11 mouse cellular contexts compared by ENCODE assay signal in the genomic region with DNA sequence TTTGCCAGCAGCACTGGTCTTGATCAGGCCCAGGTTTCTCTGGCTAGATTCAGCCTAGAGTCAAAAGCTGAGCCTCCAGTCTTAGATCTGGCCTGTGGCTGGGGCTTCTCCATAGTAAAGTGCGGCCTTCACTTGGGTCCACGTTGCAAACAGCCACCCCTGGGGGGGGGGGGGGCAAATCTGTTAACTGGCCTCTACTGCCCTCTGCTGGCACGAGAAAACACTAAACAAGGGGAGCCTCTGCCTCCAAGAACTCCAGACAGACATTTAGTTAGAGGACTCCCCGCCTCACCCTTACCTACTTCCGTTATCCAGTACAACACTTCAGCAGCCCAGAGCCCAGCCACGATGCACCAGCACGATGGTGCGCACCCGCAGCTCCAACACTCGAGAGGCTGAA. TPM values are rescaled to one million over a fixed set of nuclear protein-coding genes. Genes with fewer than 3 reads are reported as not detected.
DNase-seq lines count a peak whose midpoint lies in the region; ATAC-seq and TF ChIP-seq lines count a peak whose summit lies in the region.
"Had no signal": no experiment of that assay in that cellular context is flagged by ENCODE, and none has a peak within 500 bp of the region (broad histone marks: within the 10 kb centered on the region; RNA-seq: fewer than 3 reads in every experiment).

No protein-coding gene starts in this region.

- DNase-seq in 416B (ENCODE audit: low read depth) = peak; percentile 54
- peak; percentile 19 for DNase-seq in MEL (ENCODE audit: low read depth, low spot score)
- no peak for DNase-seq in liver, embryonic 14.5 days (ENCODE audit: low read depth in 3 of 3, low spot score in 3 of 3)
- no peak for DNase-seq in neural tube, embryonic 10.5 days (ENCODE audit: extremely low spot score, low spot score)

- no peak overlapping the region for H3K4me2 ChIP-seq in intestine, postnatal 0 days (replicated peaks; ENCODE audit: low read depth)
- no peak overlapping the region for H3K4me2 ChIP-seq in intestine, embryonic 16.5 days (ENCODE audit: low read depth, low read length)
- H3K4me2 ChIP-seq in liver, embryonic 14.5 days (ENCODE audit: low read depth) = no peak overlapping the region
- no peak overlapping the region for H3K4me2 ChIP-seq in forebrain, embryonic 16.5 days (ENCODE audit: low read length)
- no peak overlapping the region for H3K4me2 ChIP-seq in forebrain, embryonic 13.5 days

- no peak for ATAC-seq in intestine, postnatal 0 days
- no peak for ATAC-seq in intestine, embryonic 16.5 days
- ATAC-seq in liver, embryonic 14.5 days (ENCODE audit: insufficient read depth) = no peak
- no peak for ATAC-seq in forebrain, embryonic 16.5 days
- no peak for ATAC-seq in forebrain, embryonic 13.5 days

- no peak overlapping the region for H3K27ac ChIP-seq in intestine, postnatal 0 days (ENCODE audit: low read depth, low read length)
- no peak overlapping the region for H3K27ac ChIP-seq in intestine, embryonic 16.5 days (ENCODE audit: low read length)
- H3K27ac ChIP-seq in MEL (ENCODE audit: control insufficient read depth, low read depth, low read length) = no peak overlapping the region
- H3K27ac ChIP-seq in liver, embryonic 14.5 days = no peak overlapping the region
- H3K27ac ChIP-seq in forebrain, embryonic 16.5 days (ENCODE audit: low read length) = no peak overlapping the region
- no peak overlapping the region for H3K27ac ChIP-seq in forebrain, embryonic 13.5 days

- H3K36me3 ChIP-seq in intestine, postnatal 0 days (ENCODE audit: control insufficient read depth, insufficient read depth) = no peaks in the 10 kb centered on the region
- H3K36me3 ChIP-seq in intestine, embryonic 16.5 days (ENCODE audit: control insufficient read depth, insufficient read depth, low read length) = no peaks in the 10 kb centered on the region
- no peaks in the 10 kb centered on the region for H3K36me3 ChIP-seq in MEL (ENCODE audit: control insufficient read depth in 1 of 2, insufficient read depth in 2 of 2, low read length in 2 of 2)
- no peaks in the 10 kb centered on the region for H3K36me3 ChIP-seq in liver, embryonic 14.5 days (replicated peaks; ENCODE audit: control insufficient read depth, insufficient read depth, low read depth)
- no peaks in the 10 kb centered on the region for H3K36me3 ChIP-seq in forebrain, embryonic 16.5 days (ENCODE audit: control insufficient read depth, insufficient read depth)
- H3K36me3 ChIP-seq in forebrain, embryonic 13.5 days (ENCODE audit: poor library complexity, severe bottlenecking) = no peaks in the 10 kb centered on the region

- no peaks in the 10 kb centered on the region for H3K9me3 ChIP-seq in intestine, postnatal 0 days (ENCODE audit: control insufficient read depth)
- H3K9me3 ChIP-seq in intestine, embryonic 16.5 days (ENCODE audit: control insufficient read depth, low read length) = no peaks in the 10 kb centered on the region
- H3K9me3 ChIP-seq in MEL (replicated peaks; ENCODE audit: insufficient read depth, low read length) = no peaks in the 10 kb centered on the region
- no peaks in the 10 kb centered on the region for H3K9me3 ChIP-seq in liver, embryonic 14.5 days (ENCODE audit: control insufficient read depth, low read length)
- H3K9me3 ChIP-seq in forebrain, embryonic 16.5 days (ENCODE audit: control insufficient read depth, low read length) = no peaks in the 10 kb centered on the region
- no peaks in the 10 kb centered on the region for H3K9me3 ChIP-seq in forebrain, embryonic 13.5 days (replicated peaks)

- TF ChIP-seq CTCF in intestine, postnatal 0 days (IDR thresholded peaks at IDR 0.05; ENCODE audit: low read depth) = peak; percentile 73
- TF ChIP-seq CTCF in MEL (IDR thresholded peaks at IDR 0.05 in 2 of 3, conservative IDR thresholded peaks at IDR 0.05 in 1 of 3; ENCODE audit: control insufficient read depth in 1 of 3, insufficient read depth in 1 of 3, low read depth in 2 of 3, low read length in 3 of 3, poor library complexity in 1 of 3, severe bottlenecking in 1 of 3) = peak; percentile 26 to 50 (median 46); a peak in 5 of 6 replicates
- peak; percentile 52 for TF ChIP-seq CTCF in liver, embryonic 14.5 days (IDR thresholded peaks at IDR 0.05; ENCODE audit: low read depth)

- no peak for TF ChIP-seq POLR2A in MEL (IDR thresholded peaks at IDR 0.05; ENCODE audit: control insufficient read depth in 1 of 2, insufficient read depth in 1 of 2, low read depth in 1 of 2, low read length in 2 of 2, poor library complexity in 1 of 2)

- 0 out of 2 replicates have a peak, but pooled peaks cover 3% of the 10 kb centered on the region for H3K4me1 ChIP-seq in intestine, postnatal 0 days (replicated peaks; ENCODE audit: control insufficient read depth, insufficient read depth, low read length)
- H3K4me1 ChIP-seq in intestine, embryonic 16.5 days (ENCODE audit: control insufficient read depth, insufficient read depth, low read length) = no peaks in the 10 kb centered on the region; the same call in 1 of the 2 replicates
- peaks cover 0 to 13% of the 10 kb centered on the region in 2 experiments; a peak in 2 of 4 replicates for H3K4me1 ChIP-seq in MEL (ENCODE audit: control insufficient read depth in 1 of 2, insufficient read depth in 2 of 2, low read length in 2 of 2)
- no peaks in the 10 kb centered on the region for H3K4me1 ChIP-seq in liver, embryonic 14.5 days (replicated peaks; ENCODE audit: control insufficient read depth in 2 of 2, insufficient read depth in 2 of 2, low read length in 1 of 2)
- peaks cover 15% of the 10 kb centered on the region for H3K4me1 ChIP-seq in forebrain, embryonic 16.5 days (replicated peaks; ENCODE audit: control insufficient read depth, insufficient read depth, low read length)
- peaks cover 16% of the 10 kb centered on the region; the same call in 1 of the 2 replicates for H3K4me1 ChIP-seq in forebrain, embryonic 13.5 days

- no peaks in the 10 kb centered on the region for H3K27me3 ChIP-seq in intestine, postnatal 0 days (replicated peaks; ENCODE audit: control insufficient read depth, insufficient read depth, low read length)
- H3K27me3 ChIP-seq in intestine, embryonic 16.5 days (replicated peaks; ENCODE audit: control insufficient read depth, insufficient read depth, low read length) = no peaks in the 10 kb centered on the region
- H3K27me3 ChIP-seq in MEL (ENCODE audit: control insufficient read depth in 1 of 2, insufficient read depth in 2 of 2, low read length in 2 of 2) = no peaks in the 10 kb centered on the region; a peak in 1 of 4 replicates
- H3K27me3 ChIP-seq in liver, embryonic 14.5 days (ENCODE audit: control insufficient read depth, insufficient read depth, low read length) = no peaks in the 10 kb centered on the region
- no peaks in the 10 kb centered on the region for H3K27me3 ChIP-seq in forebrain, embryonic 16.5 days (replicated peaks; ENCODE audit: control insufficient read depth, insufficient read depth, low read length)
- H3K27me3 ChIP-seq in forebrain, embryonic 13.5 days = no peaks in the 10 kb centered on the region

- no peaks in the 10 kb centered on the region for H3K79me2 ChIP-seq in MEL (ENCODE audit: control insufficient read depth, insufficient read depth, low read length, poor library complexity)

- no peak overlapping the region for H3K9ac ChIP-seq in intestine, postnatal 0 days (ENCODE audit: low read depth, low read length)
- H3K9ac ChIP-seq in intestine, embryonic 16.5 days (ENCODE audit: low read depth, low read length) = no peak overlapping the region
- H3K9ac ChIP-seq in MEL (ENCODE audit: control insufficient read depth, low read depth, low read length, poor library complexity, severe bottlenecking) = no peak overlapping the region
- H3K9ac ChIP-seq in liver, embryonic 14.5 days (replicated peaks) = no peak overlapping the region
- no peak overlapping the region for H3K9ac ChIP-seq in forebrain, embryonic 16.5 days (replicated peaks; ENCODE audit: low read depth, low read length)
- no peak overlapping the region for H3K9ac ChIP-seq in forebrain, embryonic 13.5 days

- H3K4me3 ChIP-seq in intestine, postnatal 0 days (ENCODE audit: low read depth, low read length) = no peak overlapping the region
- H3K4me3 ChIP-seq in intestine, embryonic 16.5 days (ENCODE audit: low read length) = no peak overlapping the region
- H3K4me3 ChIP-seq in MEL (ENCODE audit: control insufficient read depth in 1 of 2, insufficient read depth in 1 of 2, low read depth in 2 of 2, low read length in 2 of 2) = no peak overlapping the region
- H3K4me3 ChIP-seq in liver, embryonic 14.5 days (ENCODE audit: insufficient read depth in 1 of 2, low read depth in 2 of 2, low read length in 2 of 2) = no peak overlapping the region
- H3K4me3 ChIP-seq in forebrain, embryonic 16.5 days (replicated peaks; ENCODE audit: low read length) = no peak overlapping the region
- H3K4me3 ChIP-seq in forebrain, embryonic 13.5 days = no peak overlapping the region
- H3K4me3 ChIP-seq: myocyte had no signal

- WGBS in intestine, postnatal 0 days = 60% methylated on average over 10 of the region's 10 CpGs
- 54% methylated on average over 10 of the region's 10 CpGs for WGBS in intestine, embryonic 16.5 days
- WGBS in liver, embryonic 14.5 days (ENCODE audit: insufficient replicate concordance) = 43% methylated on average over 10 of the region's 10 CpGs
- 59% methylated on average over 10 of the region's 10 CpGs for WGBS in forebrain, embryonic 16.5 days
- WGBS in forebrain, embryonic 13.5 days = 53% methylated on average over 10 of the region's 10 CpGs

- TF ChIP-seq EP300 in MEL (IDR thresholded peaks at IDR 0.05; ENCODE audit: low read depth in 1 of 2, low read length in 2 of 2) = no peak
- TF ChIP-seq EP300 in liver, embryonic 14.5 days (IDR thresholded peaks at IDR 0.05; ENCODE audit: low read depth) = no peak

- peak; percentile 14 for TF ChIP-seq RAD21 in MEL (IDR thresholded peaks at IDR 0.05; ENCODE audit: low read depth, low read length)

RNA-seq across cellular contexts. Expression of a gene that starts 11.9 kb away (rescaled TPM):
- 110 and 111 TPM in 2 replicates for polyA plus RNA-seq in intestine, postnatal 0 days (2015; fragmentation: Nextera tagmentation; extraction: Ambion mirVana)
- polyA plus RNA-seq in intestine, embryonic 16.5 days (2015; fragmentation: Nextera tagmentation; extraction: Ambion mirVana) = 116 and 119 TPM in 2 replicates
- 73.8 and 82.7 TPM in 2 replicates for total RNA-seq in MEL (2012; rRNA removed)
- 100 to 1,000 TPM; 139 to 421 TPM for polyA plus RNA-seq in MEL (2012; ENCODE audit: insufficient read depth in 1 of 2, insufficient read length in 2 of 2, low read depth in 1 of 2, low replicate concordance in 2 of 2, missing spikeins in 1 of 2)
- polyA plus RNA-seq in liver, embryonic 14.5 days (2012; rRNA removed) = 24.1 and 27.4 TPM in 2 replicates
- 38.1 and 39.4 TPM in 2 replicates for polyA plus RNA-seq in liver, embryonic 14.5 days (2014; fragmentation: Nextera tagmentation; extraction: Ambion mirVana)
- polyA plus RNA-seq in forebrain, embryonic 16.5 days (2015; fragmentation: Nextera tagmentation; extraction: Ambion mirVana) = 173 and 174 TPM in 2 replicates
- 131 and 142 TPM in 2 replicates for polyA plus RNA-seq in forebrain, embryonic 13.5 days (2015; fragmentation: Nextera tagmentation; extraction: Ambion mirVana)

RNA-seq across cellular contexts. Expression of a gene that starts 29.4 kb away (rescaled TPM):
- 19.0 and 21.5 TPM in 2 replicates for polyA plus RNA-seq in intestine, postnatal 0 days (2015; fragmentation: Nextera tagmentation; extraction: Ambion mirVana)
- polyA plus RNA-seq in intestine, embryonic 16.5 days (2015; fragmentation: Nextera tagmentation; extraction: Ambion mirVana) = 18.9 and 25.1 TPM in 2 replicates
- total RNA-seq in MEL (2012; rRNA removed) = 1.6 and 2.7 TPM in 2 replicates
- 1 to 10 TPM in 1 of 2 experiments, not detected in 1; 3.0 TPM for polyA plus RNA-seq in MEL (2012; ENCODE audit: insufficient read depth in 1 of 2, insufficient read length in 2 of 2, low read depth in 1 of 2, low replicate concordance in 2 of 2, missing spikeins in 1 of 2)
- 4.3 and 10.3 TPM in 2 replicates for polyA plus RNA-seq in liver, embryonic 14.5 days (2012; rRNA removed)
- 14.7 and 15.2 TPM in 2 replicates for polyA plus RNA-seq in liver, embryonic 14.5 days (2014; fragmentation: Nextera tagmentation; extraction: Ambion mirVana)
- polyA plus RNA-seq in forebrain, embryonic 16.5 days (2015; fragmentation: Nextera tagmentation; extraction: Ambion mirVana) = 29.3 and 32.8 TPM in 2 replicates
- polyA plus RNA-seq in forebrain, embryonic 13.5 days (2015; fragmentation: Nextera tagmentation; extraction: Ambion mirVana) = 40.0 and 42.2 TPM in 2 replicates

RNA-seq across cellular contexts. Expression of a gene that starts 30.6 kb away (rescaled TPM):
- polyA plus RNA-seq in intestine, postnatal 0 days (2015; fragmentation: Nextera tagmentation; extraction: Ambion mirVana) = 5.9 and 6.4 TPM in 2 replicates
- polyA plus RNA-seq in intestine, embryonic 16.5 days (2015; fragmentation: Nextera tagmentation; extraction: Ambion mirVana) = 9.4 and 10.2 TPM in 2 replicates
- not detected in 2 replicates for total RNA-seq in MEL (2012; rRNA removed)
- polyA plus RNA-seq in MEL (2012; ENCODE audit: insufficient read depth in 1 of 2, insufficient read length in 2 of 2, low read depth in 1 of 2, low replicate concordance in 2 of 2, missing spikeins in 1 of 2) = not detected
- 0.42 and 0.66 TPM in 2 replicates for polyA plus RNA-seq in liver, embryonic 14.5 days (2012; rRNA removed)
- polyA plus RNA-seq in liver, embryonic 14.5 days (2014; fragmentation: Nextera tagmentation; extraction: Ambion mirVana) = 0.52 and 0.91 TPM in 2 replicates
- 0.32 and 0.67 TPM in 2 replicates for polyA plus RNA-seq in forebrain, embryonic 16.5 days (2015; fragmentation: Nextera tagmentation; extraction: Ambion mirVana)
- 0.19 and 0.20 TPM in 2 replicates for polyA plus RNA-seq in forebrain, embryonic 13.5 days (2015; fragmentation: Nextera tagmentation; extraction: Ambion mirVana)

RNA-seq across cellular contexts. Expression of a gene that starts 34.5 kb away (rescaled TPM):
- polyA plus RNA-seq in intestine, postnatal 0 days (2015; fragmentation: Nextera tagmentation; extraction: Ambion mirVana) = 0.72 TPM in 1 of 2 replicates, not detected in the other
- polyA plus RNA-seq in intestine, embryonic 16.5 days (2015; fragmentation: Nextera tagmentation; extraction: Ambion mirVana) = 0.61 and 1.5 TPM in 2 replicates
- total RNA-seq in MEL (2012; rRNA removed) = not detected in 2 replicates
- polyA plus RNA-seq in MEL (2012; ENCODE audit: insufficient read depth in 1 of 2, insufficient read length in 2 of 2, low read depth in 1 of 2, low replicate concordance in 2 of 2, missing spikeins in 1 of 2) = not detected
- not detected in 2 replicates for polyA plus RNA-seq in liver, embryonic 14.5 days (2012; rRNA removed)
- polyA plus RNA-seq in liver, embryonic 14.5 days (2014; fragmentation: Nextera tagmentation; extraction: Ambion mirVana) = not detected in 2 replicates
- not detected in 2 replicates for polyA plus RNA-seq in forebrain, embryonic 16.5 days (2015; fragmentation: Nextera tagmentation; extraction: Ambion mirVana)
- polyA plus RNA-seq in forebrain, embryonic 13.5 days (2015; fragmentation: Nextera tagmentation; extraction: Ambion mirVana) = not detected in 2 replicates
- total RNA-seq: left cerebral cortex, postnatal 36 days had no signal

RNA-seq across cellular contexts. Expression of a gene that starts 53.3 kb away (rescaled TPM):
- polyA plus RNA-seq in intestine, postnatal 0 days (2015; fragmentation: Nextera tagmentation; extraction: Ambion mirVana) = not detected in 2 replicates
- polyA plus RNA-seq in intestine, embryonic 16.5 days (2015; fragmentation: Nextera tagmentation; extraction: Ambion mirVana) = not detected in 2 replicates
- not detected in 2 replicates for total RNA-seq in MEL (2012; rRNA removed)
- polyA plus RNA-seq in MEL (2012; ENCODE audit: insufficient read depth in 1 of 2, insufficient read length in 2 of 2, low read depth in 1 of 2, low replicate concordance in 2 of 2, missing spikeins in 1 of 2) = not detected
- not detected in 2 replicates for polyA plus RNA-seq in liver, embryonic 14.5 days (2012; rRNA removed)
- not detected in 2 replicates for polyA plus RNA-seq in liver, embryonic 14.5 days (2014; fragmentation: Nextera tagmentation; extraction: Ambion mirVana)
- not detected in 2 replicates for polyA plus RNA-seq in forebrain, embryonic 16.5 days (2015; fragmentation: Nextera tagmentation; extraction: Ambion mirVana)
- not detected in 2 replicates for polyA plus RNA-seq in forebrain, embryonic 13.5 days (2015; fragmentation: Nextera tagmentation; extraction: Ambion mirVana)
- total RNA-seq: gastrocnemius, postnatal 4 days; left cerebral cortex, postnatal 36 days had no signal
- polyA plus RNA-seq: myocyte had no signal

Comparison
In these comparisons a context has a peak if more than half of its experiments do, and no peak if none do; other contexts are left out.
1. DNase-seq: peak in 416B (single experiment) and MEL (single experiment); none in liver, embryonic 14.5 days (0 of 3) and neural tube, embryonic 10.5 days (single experiment).
2. Peak in every context shown above with its lines, with median percentiles within 50 percentile points of each other: CTCF ChIP-seq.